8 mouse cellular contexts compared by ENCODE assay signal in genomic region chr3:153689793-153690291, GRCm38 (mm10). TPM values are rescaled to one million over a fixed set of nuclear protein-coding genes. Genes with fewer than 3 reads are reported as not detected.
DNase-seq lines count a peak whose midpoint lies in the region; ATAC-seq lines count a peak whose summit lies in the region.

No protein-coding gene starts in this region.

- WGBS in heart, embryonic 11.5 days (ENCODE audit: insufficient replicate concordance) = 30% methylated on average over 11 of the region's 11 CpGs
- WGBS in limb, embryonic 11.5 days = 55% methylated on average over 11 of the region's 11 CpGs
- WGBS in stomach, embryonic 14.5 days = 45% methylated on average over 11 of the region's 11 CpGs

- 0 out of 2 replicates have a peak overlapping the region, but pooled peaks have one; percentile 50 for H3K9ac ChIP-seq in heart, embryonic 11.5 days (ENCODE audit: low read depth, low read length)
- H3K9ac ChIP-seq in limb, embryonic 11.5 days (ENCODE audit: low read length) = no peak overlapping the region; the same call in 1 of the 2 replicates
- H3K9ac ChIP-seq in stomach, embryonic 14.5 days (replicated peaks; ENCODE audit: low read depth, low read length) = no peak overlapping the region

- peak; percentile 87 for ATAC-seq in heart, embryonic 11.5 days (replicated peaks; ENCODE audit: insufficient number of reproducible peaks, low FRiP score, low TSS enrichment)
- ATAC-seq in limb, embryonic 11.5 days (ENCODE audit: insufficient number of reproducible peaks, low FRiP score, low TSS enrichment, low read depth) = 0 out of 2 replicates have a peak, but pooled peaks have one; percentile 18
- peak; percentile 79 for ATAC-seq in stomach, embryonic 14.5 days (ENCODE audit: insufficient number of reproducible peaks, insufficient read depth, low FRiP score, low read depth)

- no peaks in the 10 kb centered on the region for H3K9me3 ChIP-seq in heart, embryonic 11.5 days (replicated peaks; ENCODE audit: control insufficient read depth, low read length)
- no peaks in the 10 kb centered on the region for H3K9me3 ChIP-seq in limb, embryonic 11.5 days (ENCODE audit: control insufficient read depth, low read length)
- no peaks in the 10 kb centered on the region for H3K9me3 ChIP-seq in stomach, embryonic 14.5 days (ENCODE audit: control insufficient read depth, low read depth, low read length)

- peaks cover 46% of the 10 kb centered on the region for H3K4me1 ChIP-seq in heart, embryonic 11.5 days (ENCODE audit: control insufficient read depth, insufficient read depth, low read length)
- H3K4me1 ChIP-seq in limb, embryonic 11.5 days (ENCODE audit: control insufficient read depth, insufficient read depth, low read length) = peaks cover 32% of the 10 kb centered on the region
- peaks cover 29% of the 10 kb centered on the region for H3K4me1 ChIP-seq in stomach, embryonic 14.5 days (ENCODE audit: control insufficient read depth, insufficient read depth, low read length)

- no peak overlapping the region for H3K4me3 ChIP-seq in heart, embryonic 11.5 days (ENCODE audit: low read depth, low read length)
- H3K4me3 ChIP-seq in limb, embryonic 11.5 days (ENCODE audit: low read depth, low read length) = no peak overlapping the region
- no peak overlapping the region for H3K4me3 ChIP-seq in stomach, embryonic 14.5 days (ENCODE audit: low read depth, low read length)

- peak; percentile 26 to 53 for DNase-seq in spleen, postnatal 10 days (ENCODE audit: low spot score in 2 of 2)
- no peak for DNase-seq in spleen, adult 18-20 months
- DNase-seq in limb, embryonic 11.5 days (ENCODE audit: low spot score) = no peak
- DNase-seq in cerebellum, adult 11-12 months = no peak
- no peak for DNase-seq in right cerebral cortex, postnatal 25 days
- no peak for DNase-seq in adipocyte (ENCODE audit: low spot score)

- no peaks in the 10 kb centered on the region for H3K36me3 ChIP-seq in heart, embryonic 11.5 days (ENCODE audit: control insufficient read depth, insufficient read depth, low read length)
- no peaks in the 10 kb centered on the region for H3K36me3 ChIP-seq in limb, embryonic 11.5 days (ENCODE audit: control insufficient read depth, insufficient read depth, low read length)
- H3K36me3 ChIP-seq in stomach, embryonic 14.5 days (ENCODE audit: control insufficient read depth, insufficient read depth, low read length) = no peaks in the 10 kb centered on the region

- H3K27ac ChIP-seq in heart, embryonic 11.5 days (ENCODE audit: low read depth, low read length) = peak overlapping the region; percentile 87
- H3K27ac ChIP-seq in limb, embryonic 11.5 days (replicated peaks; ENCODE audit: low read depth, low read length) = peak overlapping the region; percentile 56; the same call in 1 of the 2 replicates
- peak overlapping the region; percentile 80 for H3K27ac ChIP-seq in stomach, embryonic 14.5 days (ENCODE audit: low read length)

- H3K27me3 ChIP-seq in heart, embryonic 11.5 days (ENCODE audit: control insufficient read depth, insufficient read depth, low read length) = no peaks in the 10 kb centered on the region
- H3K27me3 ChIP-seq in limb, embryonic 11.5 days (ENCODE audit: control insufficient read depth, insufficient read depth, low read length) = no peaks in the 10 kb centered on the region
- H3K27me3 ChIP-seq in stomach, embryonic 14.5 days (ENCODE audit: control insufficient read depth, insufficient read depth, low read length) = no peaks in the 10 kb centered on the region

- peak overlapping the region; percentile 44 for H3K4me2 ChIP-seq in heart, embryonic 11.5 days
- H3K4me2 ChIP-seq in limb, embryonic 11.5 days (ENCODE audit: low read depth, severe bottlenecking) = 0 out of 2 replicates have a peak overlapping the region, but pooled peaks have one; percentile 15
- no peak overlapping the region for H3K4me2 ChIP-seq in stomach, embryonic 14.5 days (replicated peaks; ENCODE audit: low read depth, low read length)

RNA-seq across cellular contexts. Expression of gene St6galnac3, which starts 35.1 kb away (rescaled TPM):
- 29.6 and 33.6 TPM in 2 replicates for polyA plus RNA-seq in heart, embryonic 11.5 days (2014; fragmentation: Nextera tagmentation; extraction: Ambion mirVana)
- 50.7 and 51.2 TPM in 2 replicates for polyA plus RNA-seq in limb, embryonic 11.5 days (2014; fragmentation: Nextera tagmentation; extraction: Ambion mirVana)
- polyA plus RNA-seq in stomach, embryonic 14.5 days (2014; fragmentation: Nextera tagmentation; extraction: Ambion mirVana) = 46.6 and 51.6 TPM in 2 replicates

Comparison
In these comparisons a context has a peak if more than half of its experiments do, and no peak if none do; other contexts are left out.
1. DNase-seq: peak in spleen, postnatal 10 days (2 of 2); none in spleen, adult 18-20 months (0 of 2), limb, embryonic 11.5 days (single experiment), cerebellum, adult 11-12 months (single experiment), right cerebral cortex, postnatal 25 days (single experiment) and adipocyte (single experiment).
2. ATAC-seq: peak in every context shown above with its lines; median percentile 87 in heart, embryonic 11.5 days; 79 in stomach, embryonic 14.5 days; 18 in limb, embryonic 11.5 days.
3. Peak in every context shown above with its lines, with median percentiles within 50 percentile points of each other: H3K27ac ChIP-seq.